Comparison of ENCODE assay signal across 16 mouse cellular contexts in genomic region chr7:134994983-134995382, GRCm38 (mm10). TPM values are rescaled to one million over a fixed set of nuclear protein-coding genes. Genes with fewer than 3 reads are reported as not detected.
"Had no signal": no experiment of that assay in that cellular context is flagged by ENCODE, and none has a peak within 500 bp of the region (broad histone marks: within the 10 kb centered on the region; RNA-seq: fewer than 3 reads in every experiment).

No protein-coding gene starts in this region.

- H3K9me3 ChIP-seq: limb, embryonic 12.5 days; liver, embryonic 13.5 days; lung, embryonic 15.5 days; megakaryocyte, embryonic 14.5 days; midbrain, embryonic 12.5 days had no signal

- H3K36me3 ChIP-seq: lung, embryonic 15.5 days; midbrain, embryonic 12.5 days had no signal

- H3K27me3 ChIP-seq: limb, embryonic 12.5 days; liver, embryonic 13.5 days; lung, embryonic 15.5 days; megakaryocyte, embryonic 14.5 days; midbrain, embryonic 12.5 days had no signal

- H3K27ac ChIP-seq: limb, embryonic 12.5 days; liver, embryonic 13.5 days; lung, embryonic 15.5 days; macrophage; midbrain, embryonic 12.5 days had no signal

- H3K9ac ChIP-seq: limb, embryonic 12.5 days; liver, embryonic 13.5 days; liver, postnatal 0 days; lung, embryonic 15.5 days; midbrain, embryonic 12.5 days had no signal

- DNase-seq: kidney, adult 18-20 months; kidney, postnatal 10 days; kidney, postnatal 4 days; liver; liver, embryonic 13.5 days; liver, postnatal 0 days; lung, postnatal 14 days; right cerebral cortex, postnatal 4 days; spleen, adult 18-20 months; thymus, adult 18-20 months; thymus, postnatal 14 days had no signal

- H3K4me3 ChIP-seq: limb, embryonic 12.5 days; liver, embryonic 13.5 days; lung, embryonic 15.5 days; megakaryocyte, embryonic 14.5 days; midbrain, embryonic 12.5 days had no signal

- H3K4me2 ChIP-seq: limb, embryonic 12.5 days; liver, embryonic 13.5 days; lung, embryonic 15.5 days; midbrain, embryonic 12.5 days had no signal

- ATAC-seq: liver, postnatal 0 days had no signal

- H3K4me1 ChIP-seq: liver, embryonic 13.5 days; lung, embryonic 15.5 days; megakaryocyte, embryonic 14.5 days; midbrain, embryonic 12.5 days had no signal

RNA-seq across cellular contexts. Expression of gene Fam196a, which starts 56.8 kb away (rescaled TPM):
- polyA plus RNA-seq: macrophage had no signal
